Mouse (Mus musculus) kidney, adult 2 months (tissue): Measurements from ENCODE around the gene Akap5. TPM values are rescaled to one million over a fixed set of nuclear protein-coding genes. Genes with fewer than 3 reads are reported as not detected.
A peak's percentile ranks its signal among the peaks of the same experiment; 100 is the strongest.

Source experiments
- DNase-seq: peaks from one replicate; pipeline ENCODE4 v3.0.0; 2021
- H3K27ac ChIP-seq: fragments of 200-500 bp; 2 replicates; pipeline ENCODE4 v1.5.1; 2012; ENCODE audit warnings: low read depth, low read length, control low read depth, inconsistent platforms; ENCODE audit not compliant: insufficient read depth
- H3K27me3 ChIP-seq: fragments of 200-500 bp; replicated peaks from 2 replicates; pipeline ENCODE4 v1.6.1; 2012; ENCODE audit warnings: mild to moderate bottlenecking, moderate library complexity, low read length, inconsistent platforms; ENCODE audit not compliant: control insufficient read depth, insufficient read depth
- H3K36me3 ChIP-seq: fragments of 200-500 bp; 2 replicates; pipeline ENCODE4 v1.6.1; 2012; ENCODE audit warnings: mild to moderate bottlenecking, moderate library complexity, low read length, inconsistent platforms; ENCODE audit not compliant: control insufficient read depth, insufficient read depth
- H3K4me1 ChIP-seq: fragments of 200-500 bp; 2 replicates; pipeline ENCODE4 v1.6.1; 2011; ENCODE audit warnings: low read length; ENCODE audit not compliant: control insufficient read depth, insufficient read depth
- H3K4me3 ChIP-seq: fragments of 200-500 bp; 2 replicates; pipeline ENCODE4 v1.5.1; 2011; ENCODE audit warnings: mild to moderate bottlenecking, low read depth, low read length, control low read depth; ENCODE audit not compliant: insufficient read depth
- CTCF ChIP-seq: fragments of 200-500 bp; conservative IDR thresholded peaks from 2 replicates; pipeline ENCODE4 v1.5.1; 2011; ENCODE audit warnings: low read depth, mild to moderate bottlenecking, control low read depth, low read length, moderate library complexity, mixed read lengths; ENCODE audit not compliant: insufficient read depth, insufficient read length
- POLR2A ChIP-seq: fragments of 200-500 bp; IDR thresholded peaks from one replicate; pipeline ENCODE4 v1.6.1; 2011; ENCODE audit warnings: low read depth, low read length, control low read depth
- WGBS: fragments of 180-500 bp; shearing (Covaris S2); methylation state at CpG from one replicate; pipeline ENCODE4 v1.1.7; 2018; 5-methylcytosine and 5-hydroxymethylcytosine counted together
- polyA plus RNA-seq: library from polyadenylated mRNA; depleted of rRNA; stranded (reverse); fragments of >200 nt; gene quantifications from 2 replicates; pipeline ENCODE4 v1.2.3, GENCODE M21; 2012

Akap5 gene
- polyA plus RNA-seq, 1 experiment = 0.27 TPM

- Histone ChIP-seq H3K27ac (no peak overlapping the region), H3K4me3 (no peak overlapping the region), H3K36me3 (peaks cover 3% of the 10 kb centered on the region), H3K27me3 (no peaks in the 10 kb centered on the region), H3K4me1 (no peaks in the 10 kb centered on the region)
- TF ChIP-seq POLR2A = no peak
- no peak for TF ChIP-seq CTCF
- DNase-seq = no peak
- 72% methylated on average over 6 of the region's 6 CpGs for WGBS
These were observed 14.7 kb upstream of the Akap5 start for GRCm38 (mm10) chr12:76310007-76310406.

GRCm38 (mm10) chr12:76310633-76311032 lies 14.1 kb upstream of the Akap5 start:
- Histone ChIP-seq H3K27me3 (no peaks in the 10 kb centered on the region), H3K4me1 (no peaks in the 10 kb centered on the region), H3K36me3 (peaks cover 5% of the 10 kb centered on the region), H3K4me3 (no peak overlapping the region), H3K27ac (no peak overlapping the region)
- 56% methylated on average over 6 of the region's 6 CpGs for WGBS
- no peak for TF ChIP-seq CTCF
- TF ChIP-seq POLR2A = no peak
- DNase-seq = no peak

GRCm38 (mm10) chr12:76311227-76311626 lies 13.5 kb upstream of the Akap5 start:
- Histone ChIP-seq H3K27me3 (no peaks in the 10 kb centered on the region), H3K36me3 (peaks cover 5% of the 10 kb centered on the region), H3K4me3 (no peak overlapping the region), H3K27ac (no peak overlapping the region), H3K4me1 (no peaks in the 10 kb centered on the region)
- TF ChIP-seq POLR2A (no peak), CTCF (no peak)
- DNase-seq = no peak
- 93% methylated on average over 9 of the region's 9 CpGs for WGBS

- H3K4me3 ChIP-seq = no peak overlapping the region
- peaks cover 5% of the 10 kb centered on the region for H3K36me3 ChIP-seq
- no peaks in the 10 kb centered on the region for H3K4me1 ChIP-seq
- H3K27me3 ChIP-seq = no peaks in the 10 kb centered on the region
- TF ChIP-seq CTCF (no peak), POLR2A (no peak)
- DNase-seq = no peak
- H3K27ac ChIP-seq = no peak overlapping the region
- 90% methylated on average over 8 of the region's 8 CpGs for WGBS
These were observed 12.7 kb upstream of the Akap5 start for GRCm38 (mm10) chr12:76311951-76312350.

GRCm38 (mm10) chr12:76318282-76319212 lies 6.1 kb upstream of the Akap5 start:
- H3K36me3 ChIP-seq = peaks cover 3% of the 10 kb centered on the region
- no peak overlapping the region for H3K27ac ChIP-seq
- peak; percentile 8 for DNase-seq
- WGBS = 63% methylated on average over 9 of the region's 9 CpGs
- H3K4me3 ChIP-seq = no peak overlapping the region
- no peaks in the 10 kb centered on the region for H3K4me1 ChIP-seq
- no peaks in the 10 kb centered on the region for H3K27me3 ChIP-seq
- TF ChIP-seq CTCF (no peak), POLR2A (no peak)

- no peaks in the 10 kb centered on the region for H3K4me1 ChIP-seq
- H3K27ac ChIP-seq = no peak overlapping the region
- WGBS = 89% methylated on average over 23 of the region's 23 CpGs
- DNase-seq = no peak
- no peaks in the 10 kb centered on the region; the same call in 1 of the 2 replicates for H3K36me3 ChIP-seq
- TF ChIP-seq POLR2A (no peak), CTCF (no peak)
- H3K4me3 ChIP-seq = no peak overlapping the region
- H3K27me3 ChIP-seq = no peaks in the 10 kb centered on the region
These were observed 1.9 kb downstream of the Akap5 start for GRCm38 (mm10) chr12:76326437-76327220.
